Mouse (Mus musculus): ENCODE results near the gene Gm20388. TPM values are rescaled to one million over a fixed set of nuclear protein-coding genes. Genes with fewer than 3 reads are reported as not detected.

Gm20388 gene
- polyA plus RNA-seq, 1 experiment from 2014 or later: not detected

- H3K4me2 ChIP-seq: no peak overlapping the region
Measured at GRCm38 (mm10) chr8:122596031-122596430, 2685.4 kb downstream of the Gm20388 start.

GRCm38 (mm10) chr8:122600666-122601065 lies 2690.0 kb downstream of the Gm20388 start:
- no peak for ATAC-seq
- Histone ChIP-seq H3K9ac (no peak overlapping the region), H3K9me3 (replicated peaks) (no peaks in the 10 kb centered on the region), H3K27me3 (replicated peaks) (no peaks in the 10 kb centered on the region), H3K4me1 (no peaks in the 10 kb centered on the region), H3K4me3 (no peak overlapping the region), H3K4me2 (no peak overlapping the region), H3K36me3 (no peaks in the 10 kb centered on the region), H3K27ac (no peak overlapping the region)
- 78% methylated on average over 9 of the region's 9 CpGs for WGBS (ENCODE audit: insufficient replicate concordance)

More at GRCm38 (mm10) chr8:122596031-122596430, 2685.4 kb downstream of the Gm20388 start:
- H3K9ac ChIP-seq: no peak overlapping the region
- no peaks in the 10 kb centered on the region for H3K36me3 ChIP-seq
- H3K4me3 ChIP-seq: no peak overlapping the region
- no peak overlapping the region for H3K27ac ChIP-seq
- H3K27me3 ChIP-seq (replicated peaks): peaks cover 5% of the 10 kb centered on the region; the same call in 1 of the 2 replicates
- 35% methylated on average over 4 of the region's 4 CpGs for WGBS (ENCODE audit: insufficient replicate concordance)
- no peak for ATAC-seq
- peaks cover 21% of the 10 kb centered on the region for H3K4me1 ChIP-seq
- H3K9me3 ChIP-seq (replicated peaks): no peaks in the 10 kb centered on the region

- H3K27ac ChIP-seq: no peak overlapping the region
- no peak for ATAC-seq
- WGBS (ENCODE audit: insufficient replicate concordance): 27% methylated on average over 1 of the region's 1 CpGs
Measured at GRCm38 (mm10) chr8:122604640-122605039, 2694.0 kb downstream of the Gm20388 start.

GRCm38 (mm10) chr8:122605367-122605766 lies 2694.7 kb downstream of the Gm20388 start:
- no peak overlapping the region for H3K4me2 ChIP-seq
- WGBS (ENCODE audit: insufficient replicate concordance): 68% methylated on average over 4 of the region's 4 CpGs
- no peak overlapping the region for H3K27ac ChIP-seq
- no peaks in the 10 kb centered on the region for H3K9me3 ChIP-seq (replicated peaks)
- H3K27me3 ChIP-seq (replicated peaks): no peaks in the 10 kb centered on the region
- H3K9ac ChIP-seq: no peak overlapping the region
- ATAC-seq: no peak
- H3K4me3 ChIP-seq: no peak overlapping the region
- no peaks in the 10 kb centered on the region for H3K36me3 ChIP-seq
- peaks cover 7% of the 10 kb centered on the region for H3K4me1 ChIP-seq

More at GRCm38 (mm10) chr8:122604640-122605039, 2694.0 kb downstream of the Gm20388 start:
- no peaks in the 10 kb centered on the region for H3K9me3 ChIP-seq (replicated peaks)
- H3K4me3 ChIP-seq: no peak overlapping the region
- 0 out of 2 replicates have a peak, but pooled peaks cover 6% of the 10 kb centered on the region for H3K4me1 ChIP-seq
- H3K36me3 ChIP-seq: no peaks in the 10 kb centered on the region
- no peak overlapping the region for H3K9ac ChIP-seq
- H3K4me2 ChIP-seq: no peak overlapping the region
- no peaks in the 10 kb centered on the region for H3K27me3 ChIP-seq (replicated peaks)

GRCm38 (mm10) chr8:122606810-122607209 lies 2696.2 kb downstream of the Gm20388 start:
- H3K4me2 ChIP-seq: no peak overlapping the region
- peaks cover 16% of the 10 kb centered on the region for H3K4me1 ChIP-seq
- H3K9ac ChIP-seq: no peak overlapping the region
- H3K9me3 ChIP-seq (replicated peaks): no peaks in the 10 kb centered on the region
- no peaks in the 10 kb centered on the region for H3K27me3 ChIP-seq (replicated peaks)
- no peak for ATAC-seq
- no peak overlapping the region for H3K4me3 ChIP-seq
- WGBS (ENCODE audit: insufficient replicate concordance): 82% methylated on average over 11 of the region's 12 CpGs
- H3K27ac ChIP-seq: no peak overlapping the region
- no peaks in the 10 kb centered on the region for H3K36me3 ChIP-seq

GRCm38 (mm10) chr8:122610209-122610608 lies 2699.6 kb downstream of the Gm20388 start:
- H3K4me2 ChIP-seq: peak overlapping the region; percentile 98
- WGBS (ENCODE audit: insufficient replicate concordance): 58% methylated on average over 4 of the region's 4 CpGs
- no peak for ATAC-seq
- H3K4me1 ChIP-seq: peaks cover 30% of the 10 kb centered on the region
- H3K27ac ChIP-seq: no peak overlapping the region
- H3K9ac ChIP-seq: no peak overlapping the region
- peaks cover 11% of the 10 kb centered on the region; the same call in 1 of the 2 replicates for H3K36me3 ChIP-seq
- H3K9me3 ChIP-seq (replicated peaks): no peaks in the 10 kb centered on the region
- peak overlapping the region; percentile 83; the same call in 1 of the 2 replicates for H3K4me3 ChIP-seq
- no peaks in the 10 kb centered on the region for H3K27me3 ChIP-seq (replicated peaks)

GRCm38 (mm10) chr8:122610612-122611277 lies 2700.1 kb downstream of the Gm20388 start:
- Histone ChIP-seq H3K4me3 (peak overlapping the region; percentile 83), H3K4me1 (peaks cover 30% of the 10 kb centered on the region), H3K9me3 (replicated peaks) (no peaks in the 10 kb centered on the region), H3K4me2 (peak overlapping the region; percentile 98), H3K9ac (peak overlapping the region; percentile 80), H3K36me3 (peaks cover 14% of the 10 kb centered on the region; the same call in 1 of the 2 replicates), H3K27me3 (replicated peaks) (no peaks in the 10 kb centered on the region), H3K27ac (peak overlapping the region; percentile 72)
- peak; percentile 54; the same call in 1 of the 2 replicates for ATAC-seq
- 4% methylated on average over 20 of the region's 20 CpGs for whole genome bisulfite sequencing (ENCODE audit: insufficient replicate concordance)

GRCm38 (mm10) chr8:122611295-122612133 lies 2700.9 kb downstream of the Gm20388 start, which contains the start of the genes Galns and Trappc2l:
Gene Galns, minus strand, starts transcription at chr8:122611463.
Gene Trappc2l, plus strand, starts transcription at chr8:122611640.
- Histone ChIP-seq H3K4me3 (peak within 1 kb of the TSS; percentile 83), H3K27me3 (replicated peaks) (no peaks in the 10 kb centered on the region), H3K9me3 (replicated peaks) (no peaks in the 10 kb centered on the region), H3K9ac (peak within 1 kb of the TSS; percentile 83), H3K36me3 (peaks cover 15% of the 10 kb centered on the region; the same call in 1 of the 2 replicates), H3K27ac (peak within 1 kb of the TSS; percentile 81), H3K4me2 (peak within 1 kb of the TSS; percentile 98), H3K4me1 (peaks cover 30% of the 10 kb centered on the region)
- peak; percentile 96 for ATAC-seq
- WGBS (ENCODE audit: insufficient replicate concordance): under 1% methylated on average over 57 of the region's 57 CpGs

- H3K4me1 ChIP-seq: peaks cover 42% of the 10 kb centered on the region
- ATAC-seq: no peak
- no peak overlapping the region for H3K4me3 ChIP-seq
- H3K36me3 ChIP-seq: peaks cover 15% of the 10 kb centered on the region; the same call in 1 of the 2 replicates
- H3K27me3 ChIP-seq (replicated peaks): peaks cover 2% of the 10 kb centered on the region; the same call in 1 of the 2 replicates
- no peak overlapping the region for H3K27ac ChIP-seq
- WGBS (ENCODE audit: insufficient replicate concordance): 65% methylated on average over 9 of the region's 9 CpGs
- no peak overlapping the region for H3K4me2 ChIP-seq
- no peak overlapping the region for H3K9ac ChIP-seq
- H3K9me3 ChIP-seq (replicated peaks): no peaks in the 10 kb centered on the region
Measured at GRCm38 (mm10) chr8:122616181-122616905, 2705.7 kb downstream of the Gm20388 start.

- H3K9me3 ChIP-seq (replicated peaks): no peaks in the 10 kb centered on the region
- peak overlapping the region; percentile 50 for H3K4me2 ChIP-seq
- H3K4me3 ChIP-seq: no peak overlapping the region
- peaks cover 15% of the 10 kb centered on the region; the same call in 1 of the 2 replicates for H3K36me3 ChIP-seq
- peak; percentile 19 for ATAC-seq
- peak overlapping the region; percentile 44 for H3K9ac ChIP-seq
- H3K27ac ChIP-seq: peak overlapping the region; percentile 86
- H3K27me3 ChIP-seq (replicated peaks): peaks cover 14% of the 10 kb centered on the region
- 45% methylated on average over 5 of the region's 7 CpGs for WGBS (ENCODE audit: insufficient replicate concordance)
- peaks cover 29% of the 10 kb centered on the region for H3K4me1 ChIP-seq
Measured at GRCm38 (mm10) chr8:122617947-122618546, 2707.4 kb downstream of the Gm20388 start.

Data from liver, embryonic 12.5 days (tissue).